Mouse (Mus musculus) liver, adult 2 months (tissue): Measurements from ENCODE around the gene Cxcl5. TPM values are rescaled to one million over a fixed set of nuclear protein-coding genes. Genes with fewer than 3 reads are reported as not detected.

Experiments
- DNase-seq: peaks from one replicate; pipeline ENCODE4 v3.0.0-alpha.2; 2011; ENCODE audit warnings: low read depth, low spot score; ENCODE audit errors: extremely low read depth
- H3K27ac ChIP-seq: fragments of 200-500 bp; replicated peaks from 2 replicates; pipeline ENCODE4 v1.5.1; 2012; ENCODE audit warnings: low read depth, mild to moderate bottlenecking, control low read depth, inconsistent platforms, low read length; ENCODE audit not compliant: insufficient read depth
- H3K27me3 ChIP-seq: fragments of 200-500 bp; 2 replicates; pipeline ENCODE4 v1.6.1; 2012; ENCODE audit warnings: mild to moderate bottlenecking, moderate library complexity, low read length, inconsistent platforms; ENCODE audit not compliant: control insufficient read depth, insufficient read depth
- H3K36me3 ChIP-seq: fragments of 200-500 bp; 2 replicates; pipeline ENCODE4 v1.6.1; 2012; ENCODE audit warnings: low read length, inconsistent platforms; ENCODE audit not compliant: control insufficient read depth, insufficient read depth
- H3K4me1 ChIP-seq: fragments of 200-500 bp; 2 replicates; pipeline ENCODE4 v1.6.1; 2011; ENCODE audit warnings: low read length; ENCODE audit not compliant: control insufficient read depth, insufficient read depth
- H3K4me3 ChIP-seq: fragments of 200-500 bp; 2 replicates; pipeline ENCODE4 v1.5.1; 2011; ENCODE audit warnings: low read depth, mild to moderate bottlenecking, control low read depth, low read length, moderate library complexity; ENCODE audit not compliant: insufficient read depth
- H3K79me2 ChIP-seq: fragments of 200-500 bp; 2 replicates; pipeline ENCODE4 v1.6.1; 2012; ENCODE audit warnings: inconsistent platforms, mild to moderate bottlenecking, low read length, moderate library complexity; ENCODE audit not compliant: control insufficient read depth, insufficient read depth
- H3K9ac ChIP-seq: fragments of 200-500 bp; 2 replicates; pipeline ENCODE4 v1.6.1; 2012; ENCODE audit warnings: low read depth, mild to moderate bottlenecking, control low read depth, inconsistent platforms, low read length
- CTCF ChIP-seq: fragments of 200-500 bp; IDR thresholded peaks from 2 replicates; pipeline ENCODE4 v1.5.1; 2011; ENCODE audit warnings: low read depth, low read length, control low read depth
- POLR2A ChIP-seq: fragments of 200-500 bp; IDR thresholded peaks from 2 replicates; pipeline ENCODE4 v1.6.1; 2011; ENCODE audit warnings: low read length, control low read depth; ENCODE audit not compliant: insufficient read depth; ENCODE audit errors: extremely low read depth
- WGBS: fragments of 180-500 bp; shearing (Covaris S2); methylation state at CpG from one replicate; pipeline ENCODE4 v1.1.7; 2018; 5-methylcytosine and 5-hydroxymethylcytosine counted together
- polyA plus RNA-seq: library from polyadenylated mRNA; depleted of rRNA; stranded (reverse); fragments of >200 nt; gene quantifications from 2 replicates; pipeline ENCODE4 v1.2.3, GENCODE M21; 2012
- total RNA-seq: library from RNA; depleted of rRNA; stranded (reverse); fragments of >200 nt; gene quantifications from 2 replicates; pipeline ENCODE4 v1.2.3, GENCODE M21; 2014

Cxcl5 gene
- total and polyA plus RNA-seq, 2 experiments: 0.06 to 0.09 TPM

GRCm38 (mm10) chr5:90763912-90764665 is 4.9 kb downstream of the Cxcl5 start:
- 92% methylated on average over 12 of the region's 12 CpGs for WGBS
- no peak for DNase-seq

GRCm38 (mm10) chr5:90765821-90766606 is 6.9 kb downstream of the Cxcl5 start:
- Histone ChIP-seq H3K36me3 (no peaks in the 10 kb centered on the region), H3K27ac (no peak overlapping the region), H3K4me1 (no peaks in the 10 kb centered on the region), H3K27me3 (no peaks in the 10 kb centered on the region), H3K79me2 (no peaks in the 10 kb centered on the region), H3K9ac (no peak overlapping the region), H3K4me3 (no peak overlapping the region)
- 76% methylated on average over 8 of the region's 8 CpGs for WGBS
- no peak for TF ChIP-seq POLR2A
- no peak for TF ChIP-seq CTCF
- DNase-seq: no peak

More at GRCm38 (mm10) chr5:90763912-90764665, 4.9 kb downstream of the Cxcl5 start:
- Histone ChIP-seq H3K9ac (no peak overlapping the region), H3K4me1 (peaks cover 4% of the 10 kb centered on the region), H3K27ac (no peak overlapping the region), H3K36me3 (no peaks in the 10 kb centered on the region), H3K79me2 (no peaks in the 10 kb centered on the region), H3K4me3 (no peak overlapping the region), H3K27me3 (no peaks in the 10 kb centered on the region)
- no peak for TF ChIP-seq CTCF
- TF ChIP-seq POLR2A: no peak

- Histone ChIP-seq H3K27me3 (no peaks in the 10 kb centered on the region), H3K36me3 (no peaks in the 10 kb centered on the region), H3K79me2 (no peaks in the 10 kb centered on the region), H3K27ac (no peak within 1 kb of the TSS), H3K4me1 (0 out of 2 replicates have a peak, but pooled peaks cover 4% of the 10 kb centered on the region), H3K4me3 (no peak within 1 kb of the TSS), H3K9ac (no peak within 1 kb of the TSS)
- no peak for TF ChIP-seq CTCF
- no peak for TF ChIP-seq POLR2A
- WGBS: 77% methylated on average over 3 of the region's 3 CpGs
- DNase-seq: no peak
Measured at GRCm38 (mm10) chr5:90768218-90768617, 9.1 kb downstream of the Cxcl5 start, which contains the start of gene Ppbp. Gene Ppbp (plus strand): TSS chr5:90768518.

- Histone ChIP-seq H3K4me1 (0 out of 2 replicates have a peak, but pooled peaks cover 4% of the 10 kb centered on the region), H3K79me2 (no peaks in the 10 kb centered on the region), H3K4me3 (no peak overlapping the region), H3K27ac (no peak overlapping the region), H3K36me3 (no peaks in the 10 kb centered on the region), H3K9ac (no peak overlapping the region), H3K27me3 (no peaks in the 10 kb centered on the region)
- no peak for TF ChIP-seq CTCF
- TF ChIP-seq POLR2A: no peak
- 70% methylated on average over 3 of the region's 3 CpGs for WGBS
- no peak for DNase-seq
Measured at GRCm38 (mm10) chr5:90771369-90771768, 12.2 kb downstream of the Cxcl5 start.

- Histone ChIP-seq H3K79me2 (no peaks in the 10 kb centered on the region), H3K27ac (no peak within 1 kb of the TSS), H3K4me1 (0 out of 2 replicates have a peak, but pooled peaks cover 4% of the 10 kb centered on the region), H3K9ac (no peak within 1 kb of the TSS), H3K27me3 (no peaks in the 10 kb centered on the region), H3K4me3 (no peak within 1 kb of the TSS; the same call in 1 of the 2 replicates), H3K36me3 (no peaks in the 10 kb centered on the region)
- 72% methylated on average over 16 of the region's 16 CpGs for WGBS
- DNase-seq: peak; percentile 41
- no peak for TF ChIP-seq CTCF
- TF ChIP-seq POLR2A: no peak
Measured at GRCm38 (mm10) chr5:90771880-90772653, 12.9 kb downstream of the Cxcl5 start, which contains the start of gene Pf4. Gene Pf4 (plus strand): TSS chr5:90772435.
